Mouse (Mus musculus): ENCODE data around the gene Pld4.

Gene Pld4

DNA sequence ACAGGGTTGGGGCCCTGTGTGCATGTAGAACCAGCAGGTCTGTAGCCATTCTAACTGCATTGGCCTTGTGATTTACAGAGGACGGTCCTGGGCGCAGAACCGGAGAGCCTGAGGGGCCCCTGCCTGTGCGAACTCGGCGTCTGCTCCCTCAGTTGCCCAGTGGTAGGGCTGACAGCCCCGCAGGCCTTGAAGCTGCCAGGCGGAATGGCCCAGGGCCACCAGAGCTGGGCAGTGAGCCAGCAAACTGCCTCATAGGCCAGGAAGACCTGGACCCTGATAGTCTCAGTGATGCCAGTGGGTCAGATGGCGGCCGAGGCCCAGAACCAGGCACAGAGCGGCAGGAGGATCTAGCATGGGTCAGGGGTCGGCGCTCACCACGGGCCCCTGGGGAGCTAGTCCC, 22.7 kb upstream of the Pld4 start:
- peak; percentile 50 to 87 for DNase-seq (ENCODE audit: inconsistent age in 2 of 2, low spot score in 1 of 2)

- no peak for DNase-seq (ENCODE audit: inconsistent age in 2 of 2, low spot score in 1 of 2)
Observed at GRCm38 (mm10) chr12:112738281-112739022, 22.0 kb upstream of the Pld4 start.

GRCm38 (mm10) chr12:112739023-112739568, 21.4 kb upstream of the Pld4 start:
- no peak for DNase-seq (ENCODE audit: inconsistent age in 2 of 2, low spot score in 1 of 2)

DNA sequence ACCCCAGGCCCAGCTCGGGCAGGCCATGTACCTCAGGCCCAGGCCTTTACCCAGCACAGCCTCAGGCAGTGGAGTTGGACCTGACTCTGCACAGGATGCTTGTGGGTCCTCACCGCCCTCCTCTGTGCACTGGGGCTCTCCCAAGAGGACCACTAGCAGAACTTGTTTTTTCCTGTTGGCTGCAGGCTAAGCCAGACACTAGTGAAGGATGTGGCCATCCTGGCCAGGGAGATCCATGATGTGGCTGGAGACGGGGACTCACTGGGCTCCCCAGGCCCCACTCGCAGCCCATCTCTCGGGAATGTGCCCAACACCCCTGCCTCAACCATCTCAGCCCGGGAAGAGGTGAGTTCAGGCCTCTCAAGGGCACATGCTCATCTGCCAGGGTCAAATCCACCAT, 17.7 kb upstream of the Pld4 start:
- no peak for DNase-seq (ENCODE audit: inconsistent age in 2 of 2, low spot score in 1 of 2)

DNA sequence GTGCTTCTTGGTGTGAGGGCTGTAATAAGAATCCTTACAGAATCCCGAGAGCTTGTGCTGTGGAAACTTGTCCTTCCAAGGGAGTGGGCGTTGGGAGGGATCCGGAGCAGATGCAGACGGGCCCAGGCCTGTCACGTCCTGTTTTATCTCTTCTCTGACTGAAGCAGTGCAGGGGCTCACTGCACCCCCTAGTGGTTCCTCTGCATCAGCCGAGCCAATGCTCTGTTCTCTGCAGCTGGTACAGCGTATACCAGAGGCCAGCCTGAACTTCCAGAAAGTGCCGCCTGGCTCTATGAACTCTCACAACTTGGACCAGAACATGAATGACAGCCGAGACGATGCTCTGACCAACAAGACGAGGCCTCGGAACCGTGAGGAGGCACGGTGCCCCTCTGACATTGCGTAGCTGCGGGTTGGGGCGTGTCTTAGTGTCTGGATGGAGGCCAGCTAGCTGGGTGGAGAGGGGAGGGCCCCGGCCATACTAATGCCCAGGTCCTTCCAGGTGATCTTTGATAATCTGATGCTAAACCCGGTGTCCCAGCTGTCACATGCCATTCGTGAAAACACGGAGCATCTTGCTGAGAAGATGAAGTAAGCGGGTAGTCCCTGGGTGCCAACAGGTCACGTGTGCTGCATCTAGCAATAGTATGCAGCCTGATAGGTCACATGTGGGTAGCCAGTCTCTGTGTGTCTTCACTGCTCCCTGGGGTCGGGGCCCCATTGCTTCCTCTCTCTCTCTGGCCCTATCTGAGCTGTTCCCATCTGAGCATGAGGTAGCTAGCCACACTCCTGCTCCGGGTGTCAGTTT, 17.1 kb upstream of the Pld4 start:
- peak; percentile 77 to 92 for DNase-seq (ENCODE audit: inconsistent age in 2 of 2, low spot score in 1 of 2)

- no peak for DNase-seq (ENCODE audit: inconsistent age in 2 of 2, low spot score in 1 of 2)
Observed at GRCm38 (mm10) chr12:112744211-112744610, 16.2 kb upstream of the Pld4 start.

- DNase-seq (ENCODE audit: inconsistent age in 2 of 2, low spot score in 1 of 2), result no peak
Observed at GRCm38 (mm10) chr12:112744891-112745580, 15.4 kb upstream of the Pld4 start.

GRCm38 (mm10) chr12:112745716-112746115, 14.7 kb upstream of the Pld4 start:
- DNase-seq (ENCODE audit: inconsistent age in 2 of 2, low spot score in 1 of 2), result no peak

GRCm38 (mm10) chr12:112746461-112746807, 14.0 kb upstream of the Pld4 start:
- DNase-seq (ENCODE audit: inconsistent age in 2 of 2, low spot score in 1 of 2), result no peak

DNA sequence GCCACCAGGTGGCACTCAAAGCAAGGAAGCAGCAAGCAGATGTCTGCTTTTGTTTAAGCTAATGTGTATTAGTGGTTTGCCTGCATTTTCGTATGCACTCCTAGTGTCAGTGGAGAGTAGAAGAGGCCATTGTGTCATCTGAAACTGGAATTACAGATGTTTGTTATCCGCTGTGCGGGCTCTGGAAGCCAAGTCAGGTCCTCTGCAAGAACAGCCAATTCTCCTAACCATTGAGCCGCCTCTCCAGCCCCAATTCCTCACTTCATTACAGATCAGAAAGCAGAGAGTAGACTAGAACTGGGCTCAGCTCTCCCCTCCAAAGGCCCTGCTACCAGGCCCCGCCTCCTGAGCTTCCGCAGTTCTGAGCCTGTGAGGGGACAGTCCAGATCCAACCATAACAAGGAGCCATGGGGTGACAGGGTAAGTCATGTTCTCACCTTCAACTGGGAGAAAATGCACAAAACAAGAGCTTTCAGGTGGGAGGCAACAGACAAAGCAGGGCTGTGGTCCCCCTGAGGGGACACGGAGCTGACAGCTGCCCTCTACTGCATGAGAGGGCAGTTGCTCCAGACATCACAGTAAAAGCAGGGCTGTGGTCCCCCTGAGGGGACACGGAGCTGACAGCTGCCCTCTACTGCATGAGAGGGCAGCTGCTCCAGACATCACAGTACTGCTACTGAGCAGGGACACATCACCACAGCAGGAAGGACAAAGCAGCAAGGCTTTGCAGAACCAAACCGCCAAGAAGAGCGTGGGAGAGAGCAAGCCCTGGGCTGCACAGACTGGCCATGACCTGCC, 13.4 kb upstream of the Pld4 start:
- DNase-seq (ENCODE audit: inconsistent age in 2 of 2, low spot score in 1 of 2), result peak in 1 of 2 experiments; percentile 80

DNA sequence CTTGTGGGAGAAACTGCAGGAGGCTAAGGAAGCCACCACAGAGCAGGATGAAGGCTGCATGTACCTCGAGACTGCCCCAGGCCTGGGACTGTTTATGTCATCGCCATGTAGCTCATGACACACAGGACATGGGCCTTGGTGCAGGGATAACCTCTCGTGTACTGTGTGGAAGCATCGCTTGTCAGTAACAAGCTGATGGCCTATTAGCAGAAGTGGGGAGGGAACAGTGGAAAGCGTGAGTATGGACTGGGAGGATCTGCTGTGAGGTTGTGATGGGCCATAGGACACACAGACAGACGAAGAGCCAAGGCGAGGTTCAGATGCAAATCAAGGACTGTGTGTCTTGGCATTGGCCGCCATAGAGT, 12.9 kb upstream of the Pld4 start:
- DNase-seq (ENCODE audit: inconsistent age in 2 of 2, low spot score in 1 of 2), result no peak

GRCm38 (mm10) chr12:112750976-112751375, 9.5 kb upstream of the Pld4 start:
- DNase-seq (ENCODE audit: inconsistent age in 2 of 2, low spot score in 1 of 2), result no peak

DNA sequence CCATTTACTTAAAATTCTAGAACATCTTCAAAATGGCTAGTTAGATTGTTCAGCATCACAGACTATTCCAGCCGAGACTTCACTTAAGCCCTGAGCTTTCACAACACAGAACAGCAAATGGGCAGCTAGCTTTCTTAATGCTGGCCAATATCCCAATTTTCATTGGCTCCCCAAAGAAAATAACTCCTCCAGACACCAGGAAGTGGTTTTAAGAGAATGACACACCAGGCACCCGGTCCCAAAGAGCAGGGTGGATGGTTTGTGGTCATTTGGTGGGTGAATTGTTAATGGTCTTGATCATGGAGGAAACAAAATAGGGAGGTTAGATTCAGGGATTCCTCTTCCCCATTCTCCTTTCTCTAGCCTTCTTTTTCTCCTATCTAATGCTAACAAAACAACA, 8.1 kb upstream of the Pld4 start:
- no peak for DNase-seq (ENCODE audit: inconsistent age in 2 of 2, low spot score in 1 of 2)

DNA sequence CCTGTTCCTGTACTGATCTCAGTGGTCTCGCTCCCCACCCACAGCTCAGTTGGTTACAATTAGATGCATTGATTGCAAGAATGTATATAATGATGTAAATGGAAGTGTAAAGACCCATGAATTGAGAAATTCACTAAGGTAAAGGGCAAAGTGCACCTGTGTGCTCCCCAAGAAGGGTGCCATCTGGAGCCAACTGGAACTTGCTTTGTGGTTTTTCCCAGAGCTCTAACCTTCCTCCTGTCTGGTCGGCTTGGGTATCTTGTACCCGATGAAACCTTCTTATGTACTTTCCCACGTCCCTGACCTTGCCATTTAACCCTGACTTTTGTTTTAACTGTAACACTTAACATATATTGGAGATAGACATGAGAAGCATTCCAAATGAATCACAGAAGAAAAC, 4.6 kb upstream of the Pld4 start:
- DNase-seq (ENCODE audit: inconsistent age in 2 of 2, low spot score in 1 of 2), result peak in 1 of 2 experiments; percentile 5

DNA sequence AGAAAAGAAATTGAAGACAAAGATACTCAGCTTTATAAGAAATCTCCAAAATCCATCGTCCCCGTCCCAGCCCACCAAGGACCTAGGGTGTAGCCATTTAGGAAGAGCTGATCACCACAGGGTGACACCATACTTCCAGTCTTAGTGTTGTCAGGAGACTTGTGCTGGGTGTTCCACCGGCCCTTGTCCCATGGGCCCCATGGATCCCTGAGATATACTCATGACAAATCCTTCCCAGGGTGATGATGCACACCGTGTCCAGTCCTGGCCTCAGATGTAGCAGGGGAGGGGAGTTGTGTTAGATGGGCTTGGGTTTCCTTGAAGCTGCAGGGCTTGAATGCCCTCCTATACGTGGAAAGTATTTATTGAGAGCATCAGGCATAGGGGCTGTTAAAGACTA, 2.6 kb upstream of the Pld4 start:
- no peak for DNase-seq (ENCODE audit: inconsistent age in 2 of 2, low spot score in 1 of 2)

GRCm38 (mm10) chr12:112759471-112759870, 984 bp upstream of the Pld4 start:
- no peak for DNase-seq (ENCODE audit: inconsistent age in 2 of 2, low spot score in 1 of 2)

DNA sequence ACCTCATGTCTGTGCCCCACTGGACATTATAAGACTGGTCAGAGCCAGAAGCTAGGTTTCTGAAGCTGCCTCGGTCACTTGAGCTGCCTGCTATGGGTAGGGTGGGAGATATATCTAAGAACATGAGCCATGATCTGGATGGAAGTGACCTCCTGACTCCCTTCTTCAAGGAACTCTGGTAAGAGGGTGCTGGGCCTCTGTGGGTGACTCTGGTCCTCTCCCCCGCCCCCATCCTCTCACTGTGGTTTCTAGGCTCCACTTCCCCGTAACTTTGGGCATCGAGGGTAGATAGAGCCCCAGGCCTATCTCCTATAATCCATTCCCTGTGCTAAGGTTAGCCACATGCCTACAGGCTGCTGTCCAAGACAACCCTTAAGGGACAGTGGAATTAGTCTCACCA, 956 bp downstream of the Pld4 start:
- no peak for DNase-seq (ENCODE audit: inconsistent age in 2 of 2, low spot score in 1 of 2)

DNA sequence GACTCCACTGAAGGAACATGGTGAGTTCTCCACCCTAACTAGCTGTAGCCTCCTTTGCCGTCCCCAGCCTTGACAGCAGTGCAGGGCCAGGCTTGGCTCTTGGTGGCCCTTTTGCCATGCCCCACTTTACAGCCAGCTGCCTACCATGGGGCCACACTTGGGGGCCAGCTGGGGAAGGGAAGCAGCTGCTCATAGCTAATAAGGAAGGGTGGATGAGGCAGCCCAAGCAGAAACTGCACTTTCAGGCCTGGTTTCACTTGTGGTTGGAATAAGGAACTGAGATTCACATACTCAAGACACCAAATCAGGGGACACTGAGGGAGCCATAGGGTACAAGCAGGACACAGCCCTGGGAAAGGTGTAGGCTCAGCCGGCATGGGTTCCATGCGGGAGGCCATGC, 1.6 kb downstream of the Pld4 start:
- DNase-seq (ENCODE audit: inconsistent age in 2 of 2, low spot score in 1 of 2), result peak in 1 of 2 experiments; percentile 37

DNA sequence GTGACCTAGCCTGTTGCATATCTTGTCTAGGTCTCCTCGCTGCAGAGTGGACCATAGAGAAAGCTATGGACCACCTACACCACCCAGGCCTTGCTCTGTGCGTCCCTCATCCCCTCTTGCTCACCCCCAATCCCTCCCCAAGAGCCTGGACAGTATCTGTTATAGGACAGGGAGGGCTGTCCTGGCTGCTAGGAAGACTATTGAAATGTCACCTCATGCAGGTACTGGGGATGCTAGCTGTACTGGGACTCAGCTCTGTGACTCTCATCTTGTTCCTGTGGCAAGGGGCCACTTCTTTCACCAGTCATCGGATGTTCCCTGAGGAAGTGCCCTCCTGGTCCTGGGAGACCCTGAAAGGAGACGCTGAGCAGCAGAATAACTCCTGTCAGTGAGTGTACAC, 2.7 kb downstream of the Pld4 start:
- DNase-seq (ENCODE audit: inconsistent age in 2 of 2, low spot score in 1 of 2), result peak in 1 of 2 experiments; percentile 24

DNA sequence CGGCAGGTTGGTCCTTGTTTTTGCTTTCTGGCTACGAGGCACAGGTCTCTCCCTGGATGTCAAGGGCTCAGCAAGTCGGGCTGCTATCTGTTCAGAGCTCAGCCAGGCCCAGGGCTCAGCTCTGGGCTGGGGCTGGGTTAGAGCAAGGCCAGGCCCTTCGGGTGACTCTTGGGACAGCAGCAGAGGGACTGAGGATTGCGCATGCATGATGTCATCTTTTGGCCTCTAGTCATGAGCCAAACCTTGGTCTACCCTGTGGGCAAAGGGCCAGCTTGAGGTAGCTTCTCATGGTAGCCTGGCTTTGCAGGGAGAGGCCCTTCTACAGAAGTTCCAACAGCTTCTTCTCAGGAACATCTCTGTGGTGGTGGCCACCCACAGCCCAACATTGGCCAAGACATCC, 3.7 kb downstream of the Pld4 start:
- peak; percentile 78 to 92 for DNase-seq (ENCODE audit: inconsistent age in 2 of 2, low spot score in 1 of 2)

DNA sequence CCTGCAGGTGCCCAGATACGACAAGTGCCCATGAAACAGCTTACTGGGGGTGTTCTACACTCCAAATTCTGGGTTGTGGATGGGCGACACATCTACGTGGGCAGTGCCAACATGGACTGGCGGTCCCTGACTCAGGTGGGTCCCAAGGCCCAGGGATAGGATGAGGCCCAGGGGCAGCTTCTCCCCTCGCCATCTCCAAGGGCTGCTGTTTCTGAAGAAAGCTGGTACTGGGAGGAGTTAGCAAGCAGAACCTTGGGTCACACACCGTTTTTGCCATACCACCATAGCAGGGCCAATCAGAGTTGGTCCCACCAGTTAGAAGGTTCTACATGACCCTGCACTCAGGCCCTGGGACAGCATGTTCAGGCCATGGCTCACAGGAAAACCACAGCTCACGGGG, 4.5 kb downstream of the Pld4 start:
- no peak for DNase-seq (ENCODE audit: inconsistent age in 2 of 2, low spot score in 1 of 2)

Measured in adrenal gland, adult (tissue).